Mouse (Mus musculus) kidney, adult 18-20 months (tissue): ENCODE measurements around the gene Clpsl2.
A peak's percentile ranks its signal among the peaks of the same experiment; 100 is the strongest.

Experiments used
- DNase-seq: peaks from one replicate; pipeline ENCODE4 v3.0.0; 2021

Clpsl2 gene

GRCm38 (mm10) chr17:28561613-28562012, 12.4 kb downstream of the Clpsl2 start:
- no peak for DNase-seq

- no peak for DNase-seq
Observed at GRCm38 (mm10) chr17:28565181-28565580, 16.0 kb downstream of the Clpsl2 start.

GRCm38 (mm10) chr17:28567541-28567940, 18.3 kb downstream of the Clpsl2 start:
- DNase-seq = no peak

- DNase-seq = no peak
Observed at GRCm38 (mm10) chr17:28571868-28572267, 22.7 kb downstream of the Clpsl2 start.

- DNase-seq = no peak
Observed at GRCm38 (mm10) chr17:28572521-28572920, 23.3 kb downstream of the Clpsl2 start.

GRCm38 (mm10) chr17:28572941-28573340, 23.7 kb downstream of the Clpsl2 start:
- no peak for DNase-seq

- peak; percentile 25 for DNase-seq
Observed at GRCm38 (mm10) chr17:28575244-28576125, 26.3 kb downstream of the Clpsl2 start, which contains the start of gene Lhfpl5. Gene Lhfpl5 (plus strand): TSS chr17:28575641.

- peak; percentile 65 for DNase-seq
Observed at GRCm38 (mm10) chr17:28580396-28580795, 31.2 kb downstream of the Clpsl2 start.

GRCm38 (mm10) chr17:28581056-28581455, 31.8 kb downstream of the Clpsl2 start:
- no peak for DNase-seq

GRCm38 (mm10) chr17:28586509-28586908, 37.3 kb downstream of the Clpsl2 start:
- DNase-seq = no peak

- no peak for DNase-seq
Observed at GRCm38 (mm10) chr17:28588591-28588990, 39.4 kb downstream of the Clpsl2 start.

GRCm38 (mm10) chr17:28590596-28590995, 41.4 kb downstream of the Clpsl2 start:
- DNase-seq = no peak

- DNase-seq = no peak
Observed at GRCm38 (mm10) chr17:28591476-28591875, 42.3 kb downstream of the Clpsl2 start.

- peak; percentile 73 for DNase-seq
Observed at GRCm38 (mm10) chr17:28592998-28593397, 43.8 kb downstream of the Clpsl2 start.

- DNase-seq = no peak
Observed at GRCm38 (mm10) chr17:28593965-28594364, 44.8 kb downstream of the Clpsl2 start.

GRCm38 (mm10) chr17:28600780-28601179, 51.6 kb downstream of the Clpsl2 start:
- no peak for DNase-seq

- no peak for DNase-seq
Observed at GRCm38 (mm10) chr17:28601557-28602250, 52.5 kb downstream of the Clpsl2 start.
